Mouse (Mus musculus) liver, embryonic 14 days (tissue): ENCODE results near the gene Syne4. TPM values are rescaled to one million over a fixed set of nuclear protein-coding genes. Genes with fewer than 3 reads are reported as not detected.

Source experiments
- polyA plus RNA-seq: library from polyadenylated mRNA; depleted of rRNA; stranded (reverse); fragments of >200 nt; gene quantifications from 2 replicates; pipeline ENCODE4 v1.2.3, GENCODE M21; 2012; rRNA removed

Syne4 gene
- 9.4 and 10.6 TPM in 2 replicates for polyA plus RNA-seq

DNA sequence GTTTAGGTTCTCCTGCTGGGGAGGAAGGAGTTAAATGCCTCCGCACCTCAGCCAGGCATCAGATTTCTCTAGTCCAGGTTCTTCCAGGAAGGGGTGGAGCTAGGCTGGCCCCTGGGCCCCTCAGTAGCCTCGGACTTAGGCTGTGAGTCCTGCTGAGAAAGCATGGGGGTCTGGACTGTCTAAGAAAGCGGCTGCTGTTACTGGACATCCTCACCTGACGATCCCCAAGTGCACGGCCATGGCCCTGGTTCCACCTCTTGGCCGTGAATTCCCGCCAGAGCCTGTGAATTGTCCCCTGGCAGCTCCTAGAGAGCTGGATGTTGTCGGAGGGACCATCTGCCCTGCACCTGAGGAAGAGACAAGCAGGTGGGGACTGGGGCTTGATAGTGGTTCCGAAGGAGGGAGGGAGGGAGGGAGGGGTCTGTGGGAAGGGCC is at the start of gene Syne4:
Syne4 (plus strand) TSS at position 87 of the 435 bp plus-strand sequence.

DNA sequence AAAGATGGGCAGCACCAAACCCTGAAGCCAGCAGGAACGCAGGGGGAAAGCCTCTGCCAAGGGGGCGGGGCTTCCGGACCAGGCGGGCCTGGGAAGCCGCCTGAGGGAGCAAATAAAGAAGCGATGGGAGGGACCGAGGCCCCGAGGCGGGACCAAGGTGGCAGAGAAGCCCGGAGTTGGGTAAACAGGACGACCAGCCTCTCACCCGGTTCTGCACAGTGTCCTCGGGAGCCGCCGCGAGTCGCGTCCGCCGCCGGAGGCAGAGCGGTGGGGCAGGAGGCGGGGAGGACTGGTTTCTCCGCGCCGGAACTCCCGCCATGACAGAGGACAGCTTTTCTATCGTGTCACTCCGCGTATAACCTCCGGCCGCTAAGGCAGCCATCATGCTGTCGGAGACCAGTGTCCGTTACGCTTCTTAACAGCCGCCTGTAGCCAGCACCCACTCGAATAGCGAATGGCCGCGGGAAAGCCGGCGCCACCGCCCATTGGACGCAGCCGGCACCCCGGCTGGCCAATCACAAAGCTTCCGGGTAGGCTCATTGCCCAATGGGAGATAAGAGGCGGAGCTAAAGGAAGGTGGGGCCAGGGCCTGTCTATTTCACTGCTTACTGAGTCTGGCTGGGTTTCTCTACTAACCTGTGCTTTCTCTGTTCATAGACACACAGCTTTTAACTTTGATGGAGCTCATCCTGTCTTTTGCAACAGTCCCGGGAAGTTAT is 34.5 kb upstream of the Syne4 start, which contains the start of the genes Thap8 and Wdr62:
Thap8 (plus strand) TSS at position 144 of the 719 bp plus-strand sequence.
Wdr62 (minus strand) TSS at position 469 of the 719 bp plus-strand sequence.

DNA sequence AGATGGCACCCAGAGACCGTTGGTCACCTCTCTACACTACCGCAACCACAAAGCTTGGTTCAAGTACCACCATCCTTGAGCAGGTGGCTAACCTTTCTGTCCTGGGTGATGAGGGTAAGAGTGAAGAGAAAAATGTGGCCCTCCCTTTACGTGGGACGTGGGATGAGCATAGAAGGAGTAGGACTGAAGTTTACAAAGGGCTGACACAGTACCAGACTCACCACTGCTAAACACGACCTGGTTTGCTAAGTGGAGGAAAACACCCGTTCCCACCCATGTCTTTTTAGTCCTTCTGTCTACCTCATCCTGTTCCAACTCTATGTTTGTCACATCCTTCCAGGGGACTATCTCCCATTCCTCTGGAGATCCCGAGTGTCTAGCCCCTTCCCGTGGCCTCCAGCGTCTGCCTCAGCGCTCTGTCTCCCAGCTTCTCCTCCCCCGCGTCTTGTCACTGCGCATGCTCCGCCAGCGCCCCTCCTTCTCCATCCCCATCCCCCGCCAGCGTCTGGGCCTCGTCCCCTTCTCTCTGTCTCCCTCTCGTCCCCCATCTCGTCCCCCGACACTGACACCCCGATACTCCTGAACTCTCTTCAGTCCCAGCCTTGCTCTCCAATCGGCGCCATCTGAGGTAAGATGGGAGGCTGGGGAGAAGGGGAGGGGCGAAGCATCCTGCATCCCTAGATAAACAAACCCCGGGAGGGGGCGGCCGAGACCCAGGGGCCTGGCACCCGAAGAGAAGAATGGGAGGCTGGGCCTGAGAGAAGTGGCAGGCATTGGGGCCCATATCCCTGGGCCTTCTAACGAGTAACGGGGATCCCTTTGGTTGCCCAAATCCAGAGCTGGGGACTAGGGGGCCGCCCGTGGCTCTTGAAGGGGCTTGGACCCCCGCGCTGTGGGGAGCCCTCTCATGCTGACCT is 23.1 kb upstream of the Syne4 start, which contains the start of gene Clip3:
Clip3 (plus strand) TSS at position 514 of the 917 bp plus-strand sequence.

DNA sequence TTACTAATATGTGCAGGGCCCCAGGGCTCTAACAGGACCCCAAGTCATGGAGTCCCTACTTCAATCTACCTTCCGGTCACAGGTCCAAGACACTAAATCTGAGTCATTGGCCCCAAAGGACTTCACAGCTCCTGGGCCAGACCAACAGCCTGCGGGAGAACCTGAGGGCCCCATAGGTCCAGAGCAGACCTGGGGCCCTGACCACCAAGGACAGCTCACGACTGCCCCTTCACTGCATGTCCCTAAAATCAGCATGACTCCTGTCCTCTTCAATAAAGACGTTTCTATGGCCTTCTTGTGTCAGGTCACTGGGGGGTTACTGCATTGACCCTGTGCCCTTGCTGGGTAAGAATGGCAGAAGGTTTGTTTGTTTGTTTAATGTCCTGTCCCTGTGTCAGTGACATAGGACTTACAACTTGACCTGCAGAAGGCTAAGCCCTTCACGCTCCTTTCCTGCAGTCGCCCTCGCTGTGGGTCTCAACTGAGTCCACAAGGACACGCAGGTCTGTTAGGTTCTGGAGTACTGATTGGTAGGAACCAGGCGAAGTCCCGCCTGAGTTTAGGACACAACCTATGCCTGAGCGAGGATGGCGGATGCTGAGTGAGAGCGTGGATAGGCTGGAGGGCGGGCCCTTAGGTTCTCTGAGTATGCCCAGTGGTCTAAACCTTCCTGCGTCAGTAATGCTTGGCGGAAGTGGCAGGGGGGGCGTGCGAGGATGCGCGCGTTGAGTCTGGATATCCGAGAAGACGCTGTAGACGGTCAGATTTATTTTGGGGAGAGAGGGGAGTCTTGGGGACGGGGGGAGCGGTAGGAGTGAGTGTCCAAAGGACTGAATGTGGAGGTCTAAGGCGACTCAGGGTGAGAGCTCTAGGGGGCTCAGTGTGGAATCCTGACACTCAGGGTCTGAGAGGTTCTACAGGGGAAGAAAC is 6.3 kb upstream of the Syne4 start, which contains the start of gene Alkbh6:
Alkbh6 (plus strand) TSS at position 642 of the 930 bp plus-strand sequence.

DNA sequence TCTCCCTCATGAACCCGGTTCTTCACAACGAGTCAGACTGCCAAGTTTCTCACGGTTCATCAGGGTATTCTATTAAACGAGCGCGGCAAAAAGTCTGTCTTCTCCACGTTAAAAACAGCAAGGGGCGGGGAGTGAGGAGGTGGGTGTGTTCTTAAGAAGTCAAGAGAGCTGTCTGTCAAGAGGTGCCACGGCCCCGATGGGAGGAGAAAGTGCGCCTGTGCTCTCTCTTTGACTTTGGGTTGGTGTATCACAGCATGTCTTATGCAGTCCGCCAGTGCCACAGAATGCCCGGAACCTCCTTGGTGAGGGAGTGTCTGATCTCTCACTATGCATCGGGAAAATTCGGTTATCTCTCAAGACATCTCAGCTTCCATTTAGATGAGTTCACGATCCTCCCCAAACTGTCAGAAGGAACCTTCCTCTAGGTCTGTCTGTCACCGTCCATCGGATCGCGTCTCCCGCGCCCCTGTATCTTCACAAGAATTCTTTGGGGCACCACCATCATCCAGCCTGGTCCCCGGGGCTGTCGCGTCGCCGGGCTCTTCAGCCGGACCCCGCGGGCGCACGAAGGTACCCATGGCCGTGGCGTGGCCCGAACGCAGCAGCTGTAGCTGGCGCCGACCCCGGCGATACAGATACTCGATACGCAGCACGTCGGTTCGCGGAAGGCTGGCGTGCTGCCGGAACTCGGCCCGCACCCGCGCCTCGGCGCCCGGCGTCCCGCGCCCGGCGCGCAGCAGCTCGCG is 7.1 kb downstream of the Syne4 start, which contains the start of gene E130208F15Rik:
E130208F15Rik (plus strand) TSS at position 202 of the 746 bp plus-strand sequence.

DNA sequence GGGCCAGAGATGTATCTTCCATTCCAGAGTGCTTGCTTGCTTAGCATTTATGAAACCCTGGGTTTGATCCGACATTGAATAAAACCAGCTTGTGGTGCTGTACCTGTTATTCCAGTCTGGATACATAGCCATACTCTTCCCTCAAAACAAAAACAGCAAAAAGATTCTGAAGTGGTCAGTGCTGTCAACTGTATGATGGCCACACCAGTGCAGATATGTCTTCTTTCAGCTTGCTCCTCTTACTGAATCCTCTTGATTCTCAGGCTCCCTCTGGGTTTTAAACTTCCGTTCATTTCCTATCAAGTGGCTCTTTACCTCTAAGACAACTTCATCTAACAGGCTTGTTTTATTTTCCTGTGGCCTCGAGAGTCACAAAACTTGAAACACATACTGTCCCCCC is 9.2 kb downstream of the Syne4 start, which contains the start of gene Sdhaf1:
Sdhaf1 (minus strand) TSS at position 101 of the 400 bp plus-strand sequence.

DNA sequence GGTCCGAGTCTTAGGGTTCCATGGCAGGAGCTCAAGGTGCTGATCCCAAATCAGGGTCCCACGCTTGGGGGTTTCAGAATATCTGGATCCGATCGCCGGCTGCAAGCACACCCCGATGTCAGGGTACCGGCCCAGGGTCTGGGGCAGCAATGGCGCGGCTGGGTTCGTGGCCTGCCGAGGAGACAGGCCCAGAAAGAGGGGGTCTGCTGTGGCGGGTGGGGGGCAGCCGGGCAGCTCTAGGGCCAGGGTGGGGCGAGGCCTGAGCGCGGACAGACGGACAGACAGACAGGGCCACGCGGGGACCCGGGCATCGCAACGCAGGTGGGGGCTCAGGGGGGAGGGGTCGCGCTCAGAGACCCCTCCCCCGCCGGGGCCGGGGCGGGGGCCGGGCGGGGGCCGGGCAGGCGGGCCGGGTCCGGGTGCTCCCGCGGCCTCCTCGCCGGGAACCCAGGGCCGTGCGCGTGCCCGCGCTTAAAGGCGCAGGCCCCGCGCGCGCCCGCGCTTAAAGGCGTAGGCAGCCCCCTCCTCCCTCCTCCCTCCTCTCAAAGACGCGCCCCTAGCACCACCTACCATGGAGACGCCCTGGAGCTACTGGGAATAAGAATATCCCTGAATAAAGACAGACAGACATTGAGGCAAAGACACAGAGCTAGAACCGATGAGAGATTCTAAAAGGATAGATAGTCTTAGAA is 48.2 kb downstream of the Syne4 start, which contains the start of gene Lrfn3:
Lrfn3 (minus strand) TSS at position 121 of the 692 bp plus-strand sequence.

Other genes with a start within 250 kb of the Syne4 start
- 0.60 and 0.68 TPM in 2 replicates for gene Zfp82, start 241.9 kb upstream of the Syne4 start, polyA plus RNA-seq
- 0.02 TPM in 2 replicates for gene Gm26920, start 224.4 kb upstream of the Syne4 start, polyA plus RNA-seq
- 1.1 and 1.2 TPM in 2 replicates for gene Zfp566, start 224.3 kb upstream of the Syne4 start, polyA plus RNA-seq
- gene Zfp260, start 220.0 kb upstream of the Syne4 start, polyA plus RNA-seq = 5.0 and 5.6 TPM in 2 replicates
- gene Zfp382, start 192.9 kb upstream of the Syne4 start, polyA plus RNA-seq = 0.57 and 0.73 TPM in 2 replicates
- gene Zfp146, start 145.1 kb upstream of the Syne4 start, polyA plus RNA-seq = 22.7 and 23.5 TPM in 2 replicates
- gene Cox7a1, start 130.7 kb upstream of the Syne4 start, polyA plus RNA-seq = 2.8 and 3.4 TPM in 2 replicates
- gene Capns1, start 116.0 kb upstream of the Syne4 start, polyA plus RNA-seq = 109 and 119 TPM in 2 replicates
- 64.7 and 70.6 TPM in 2 replicates for gene Polr2i, start 82.9 kb upstream of the Syne4 start, polyA plus RNA-seq
- gene Tbcb, start 82.5 kb upstream of the Syne4 start, polyA plus RNA-seq = 24.6 and 27.0 TPM in 2 replicates
- gene Ovol3, start 79.1 kb upstream of the Syne4 start, polyA plus RNA-seq = 0.07 TPM in 1 of 2 replicates, not detected in the other
- gene Thap8, start 34.7 kb upstream of the Syne4 start, polyA plus RNA-seq = not detected in 2 replicates
- gene Wdr62, start 34.4 kb upstream of the Syne4 start, polyA plus RNA-seq = 12.3 and 12.9 TPM in 2 replicates
- gene Clip3, start 23.1 kb upstream of the Syne4 start, polyA plus RNA-seq = 0.85 and 0.99 TPM in 2 replicates
- gene Alkbh6, start 6.1 kb upstream of the Syne4 start, polyA plus RNA-seq = 13.6 and 13.9 TPM in 2 replicates
- 0.12 and 0.16 TPM in 2 replicates for gene E130208F15Rik, start 6.9 kb downstream of the Syne4 start, polyA plus RNA-seq
- gene Sdhaf1, start 9.1 kb downstream of the Syne4 start, polyA plus RNA-seq = 4.5 and 5.2 TPM in 2 replicates
- gene Lrfn3, start 48.0 kb downstream of the Syne4 start, polyA plus RNA-seq = 1.1 and 1.2 TPM in 2 replicates
- gene Tyrobp, start 99.0 kb downstream of the Syne4 start, polyA plus RNA-seq = 65.2 and 83.0 TPM in 2 replicates
- gene Hcst, start 105.0 kb downstream of the Syne4 start, polyA plus RNA-seq = 2.0 and 2.7 TPM in 2 replicates
- 0.76 and 1.2 TPM in 2 replicates for gene Nfkbid, start 106.9 kb downstream of the Syne4 start, polyA plus RNA-seq
- gene Aplp1, start 130.7 kb downstream of the Syne4 start, polyA plus RNA-seq = 2.6 and 3.0 TPM in 2 replicates
- 0.06 and 0.09 TPM in 2 replicates for gene Kirrel2, start 142.9 kb downstream of the Syne4 start, polyA plus RNA-seq
- gene Nphs1, start 143.5 kb downstream of the Syne4 start, polyA plus RNA-seq = 0.06 and 0.07 TPM in 2 replicates
- 40.2 and 47.9 TPM in 2 replicates for gene Prodh2, start 178.8 kb downstream of the Syne4 start, polyA plus RNA-seq
- gene Arhgap33, start 220.3 kb downstream of the Syne4 start, polyA plus RNA-seq = 5.9 and 7.3 TPM in 2 replicates
- gene Hspb6, start 237.4 kb downstream of the Syne4 start, polyA plus RNA-seq = 3.4 and 3.7 TPM in 2 replicates
- 5.0 and 6.7 TPM in 2 replicates for gene Proser3, start 237.5 kb downstream of the Syne4 start, polyA plus RNA-seq
- gene Lin37, start 245.0 kb downstream of the Syne4 start, polyA plus RNA-seq = 14.5 and 16.8 TPM in 2 replicates
- gene U2af1l4, start 248.5 kb downstream of the Syne4 start, polyA plus RNA-seq = 30.3 and 31.5 TPM in 2 replicates
- gene Gm49396, start 248.5 kb downstream of the Syne4 start, polyA plus RNA-seq = 1.0 and 1.8 TPM in 2 replicates
- gene Psenen, start 248.8 kb downstream of the Syne4 start, polyA plus RNA-seq = 52.6 and 62.2 TPM in 2 replicates